Mouse (Mus musculus): ENCODE measurements around the gene Hba-x.
"Not testable (repeated sequence)": the region's sequence is repeated elsewhere in the genome, so short reads cannot be mapped to it uniquely, and the experiment has no call there.

Hba-x gene

DNA sequence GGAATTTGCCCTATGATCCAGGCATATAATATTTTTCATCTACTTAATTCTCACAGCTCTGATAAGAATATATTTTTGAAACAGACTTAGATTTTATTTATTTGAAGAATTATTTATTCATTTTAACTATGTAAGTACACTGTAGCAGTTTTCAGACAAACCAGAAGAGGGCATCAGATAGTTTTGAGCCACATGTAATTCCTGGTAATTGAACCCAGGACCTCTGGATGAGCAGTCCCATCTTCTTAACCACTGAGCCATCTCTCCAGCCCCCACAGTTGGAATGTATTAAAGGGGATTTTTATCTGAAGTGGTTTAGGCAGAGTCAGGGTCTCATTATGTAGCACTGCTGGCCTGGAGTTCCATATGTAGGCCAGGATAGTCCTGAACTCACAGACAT lies 9.7 kb downstream of the Hba-x start:
- DNase-seq (ENCODE audit: low read depth, low spot score), result not testable (repeated sequence)

DNA sequence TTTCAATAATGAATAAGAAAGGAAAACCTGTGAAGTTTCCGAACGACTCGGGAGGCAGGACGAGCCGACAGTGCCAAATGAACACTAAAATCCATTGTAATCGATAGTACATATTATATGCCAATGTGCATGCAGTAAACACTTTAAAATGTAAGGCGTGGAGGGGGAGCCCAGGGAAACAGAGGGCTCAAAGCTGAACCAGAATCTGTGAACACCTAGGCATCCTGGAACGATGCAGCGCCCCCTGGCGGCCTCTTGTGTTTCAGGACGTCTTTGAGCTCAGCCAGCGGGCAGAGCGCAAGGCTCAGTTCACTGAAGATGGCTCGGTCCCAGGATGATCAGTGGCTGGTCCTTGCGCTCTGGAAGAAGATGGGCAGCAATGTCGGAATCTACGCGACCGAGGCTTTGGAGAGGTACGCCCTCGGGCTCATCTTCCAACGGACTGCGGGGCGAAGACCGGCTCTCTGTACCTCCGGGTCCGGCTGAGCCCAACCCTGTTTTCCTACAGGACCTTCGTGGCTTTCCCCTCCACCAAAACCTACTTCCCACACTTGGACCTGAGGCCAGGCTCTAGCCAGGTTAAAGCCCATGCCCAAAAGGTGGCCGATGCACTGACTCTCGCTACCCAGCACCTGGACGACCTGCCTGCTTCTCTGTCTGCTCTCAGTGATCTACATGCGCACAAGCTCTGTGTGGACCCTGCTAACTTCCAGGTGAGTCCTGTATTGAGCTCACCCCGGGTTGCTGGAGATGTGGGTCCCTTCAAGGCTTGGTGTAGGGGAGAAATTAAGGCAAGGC lies 10.7 kb downstream of the Hba-x start, which contains the start of gene Hbq1b:
Hbq1b (plus strand) TSS at position 271 of the 798 bp plus-strand sequence.
- DNase-seq (ENCODE audit: low read depth, low spot score), result peak; percentile 65

DNA sequence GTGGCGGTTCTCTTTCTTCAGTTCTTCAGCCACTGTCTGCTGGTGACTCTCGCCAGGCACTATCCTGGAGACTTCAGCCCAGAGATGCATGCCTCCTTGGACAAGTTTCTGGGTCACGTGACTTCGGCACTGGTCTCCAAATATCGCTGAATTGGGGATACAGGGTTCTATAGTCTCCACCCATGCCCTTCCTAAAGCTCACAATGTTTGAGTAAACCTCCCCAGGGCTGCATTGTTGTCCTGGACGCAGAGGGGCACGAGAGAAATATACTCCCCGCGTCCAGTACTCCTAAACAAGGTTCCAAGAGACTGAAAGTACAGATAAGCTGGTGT lies 11.3 kb downstream of the Hba-x start:
- DNase-seq (ENCODE audit: low read depth, low spot score), result no peak

DNA sequence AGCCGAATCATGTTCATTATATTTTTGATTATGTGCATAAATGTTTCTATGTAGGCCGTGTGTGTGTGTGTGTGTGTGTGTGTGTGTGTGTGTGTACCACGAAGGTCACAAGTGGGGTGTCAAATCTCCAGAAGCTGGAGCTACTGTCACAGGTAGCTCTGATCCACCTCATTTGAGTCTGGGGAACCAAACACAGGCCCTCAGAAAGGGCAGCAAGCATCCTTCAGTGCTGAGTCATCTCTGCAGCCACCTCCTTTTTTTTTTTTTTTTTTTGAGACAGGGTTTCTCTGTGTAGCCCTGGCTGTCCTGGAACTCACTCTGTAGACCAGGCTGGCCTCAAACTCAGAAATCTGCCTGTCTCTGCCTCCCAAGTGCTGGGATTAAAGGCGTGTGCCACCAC lies 16.6 kb downstream of the Hba-x start:
- DNase-seq (ENCODE audit: low read depth, low spot score), result not testable (repeated sequence)

DNA sequence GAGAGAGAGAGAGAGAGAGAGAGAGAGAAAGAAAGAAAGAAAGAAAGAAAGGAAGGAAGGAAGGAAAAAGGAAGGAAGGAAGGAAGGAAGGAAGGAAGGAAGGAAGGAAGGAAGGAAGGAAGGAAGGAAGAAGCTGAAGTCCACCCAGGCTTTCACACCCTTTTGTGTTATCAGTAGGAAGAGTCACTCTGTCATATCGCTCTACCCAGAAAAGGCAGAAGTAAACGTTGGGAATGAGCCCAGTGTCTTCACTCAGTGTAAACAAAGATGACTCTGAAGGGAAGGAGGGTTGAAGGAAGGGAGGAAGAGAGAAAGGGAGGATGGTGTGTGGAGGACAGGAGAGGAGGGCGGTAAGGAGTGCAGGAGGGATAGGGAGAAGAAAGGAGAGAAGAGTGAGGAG lies 17.3 kb downstream of the Hba-x start:
- not testable (repeated sequence) for DNase-seq (ENCODE audit: low read depth, low spot score)

DNA sequence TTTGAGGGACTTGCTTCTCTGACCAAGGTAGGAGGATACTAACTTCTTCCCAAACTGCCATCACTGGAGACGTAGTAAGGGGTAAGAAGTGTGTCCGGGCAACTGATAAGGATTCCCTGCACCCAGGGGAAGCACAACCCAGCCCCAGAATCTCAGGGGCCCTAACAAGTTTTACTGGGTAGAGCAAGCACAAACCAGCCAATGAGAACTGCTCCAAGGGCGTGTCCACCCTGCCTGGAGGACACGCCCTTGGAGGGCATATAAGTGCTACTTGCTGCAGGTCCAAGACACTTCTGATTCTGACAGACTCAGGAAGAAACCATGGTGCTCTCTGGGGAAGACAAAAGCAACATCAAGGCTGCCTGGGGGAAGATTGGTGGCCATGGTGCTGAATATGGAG lies 20.0 kb downstream of the Hba-x start, which contains the start of gene Hba-a2:
Hba-a2 (plus strand) TSS at position 287 of the 400 bp plus-strand sequence.
- not testable (repeated sequence) for DNase-seq (ENCODE audit: low read depth, low spot score)

DNA sequence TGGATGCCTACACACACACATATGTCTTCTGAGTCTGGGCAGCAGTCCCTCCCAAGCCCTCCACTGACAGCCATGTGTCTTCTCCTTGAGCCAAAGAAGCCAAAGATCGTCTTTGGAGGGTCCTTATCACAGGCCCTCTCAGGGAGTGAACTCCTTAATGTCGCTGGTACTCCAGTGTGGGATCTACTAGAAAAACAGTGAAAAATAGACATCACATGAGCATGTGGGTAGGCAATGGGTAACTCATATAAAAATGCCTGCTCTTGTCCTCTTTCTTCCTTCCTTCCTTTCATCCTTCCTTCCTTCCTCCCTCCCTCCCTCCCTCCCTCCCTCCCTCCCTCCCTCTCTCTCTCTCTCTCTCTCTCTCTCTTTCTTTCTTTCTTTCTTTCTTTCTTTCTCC lies 21.2 kb downstream of the Hba-x start:
- DNase-seq (ENCODE audit: low read depth, low spot score), result not testable (repeated sequence)

DNA sequence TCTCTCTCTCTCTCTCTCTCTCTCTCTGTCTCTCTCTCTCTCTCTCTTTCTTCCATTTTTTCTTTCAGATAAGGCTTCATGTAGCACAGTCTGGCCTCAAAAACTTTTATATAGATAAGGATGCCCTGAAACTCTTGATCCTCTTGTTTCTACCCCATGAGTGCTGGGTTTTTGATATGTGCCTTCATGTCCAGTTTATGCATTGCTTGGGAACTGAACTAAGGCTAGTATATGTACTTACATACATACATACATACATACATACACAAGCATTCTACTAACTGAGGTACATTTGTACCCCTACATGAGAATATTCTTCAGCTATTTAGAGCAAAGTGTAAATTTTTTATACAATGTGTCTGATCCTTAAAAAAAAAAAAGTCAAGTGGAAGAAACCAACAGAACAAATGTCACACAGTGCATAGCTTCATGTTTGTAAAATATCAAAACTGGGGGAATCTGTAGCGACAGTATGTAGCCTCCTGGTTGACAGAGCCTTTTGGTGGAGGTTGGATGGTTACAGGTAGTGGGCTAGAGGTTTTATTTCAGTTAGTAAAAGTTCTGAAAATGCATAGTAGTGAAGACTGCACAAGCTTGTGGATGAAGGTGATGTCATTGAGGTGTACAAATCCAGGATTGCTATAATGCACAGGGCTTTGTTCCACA lies 21.8 kb downstream of the Hba-x start:
- no peak for DNase-seq (ENCODE audit: low read depth, low spot score)

DNA sequence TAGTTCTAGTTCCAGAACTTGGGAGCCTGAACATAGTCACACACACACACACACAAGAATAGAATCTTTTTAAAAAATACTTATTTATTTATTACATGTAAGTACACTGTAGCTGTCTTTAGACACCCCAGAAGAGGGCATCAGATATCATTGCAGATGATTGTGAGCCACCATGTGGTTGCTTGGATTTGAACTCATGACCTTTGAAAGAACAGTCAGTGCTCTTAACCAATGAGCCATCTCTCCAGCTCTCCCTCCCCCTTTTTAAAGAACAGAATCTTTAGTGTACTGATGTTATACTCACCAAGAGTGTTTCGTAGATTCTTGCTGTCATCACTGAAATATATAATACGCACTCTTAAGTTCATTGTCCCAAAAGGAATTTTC lies 22.3 kb downstream of the Hba-x start:
- DNase-seq (ENCODE audit: low read depth, low spot score), result no peak

DNA sequence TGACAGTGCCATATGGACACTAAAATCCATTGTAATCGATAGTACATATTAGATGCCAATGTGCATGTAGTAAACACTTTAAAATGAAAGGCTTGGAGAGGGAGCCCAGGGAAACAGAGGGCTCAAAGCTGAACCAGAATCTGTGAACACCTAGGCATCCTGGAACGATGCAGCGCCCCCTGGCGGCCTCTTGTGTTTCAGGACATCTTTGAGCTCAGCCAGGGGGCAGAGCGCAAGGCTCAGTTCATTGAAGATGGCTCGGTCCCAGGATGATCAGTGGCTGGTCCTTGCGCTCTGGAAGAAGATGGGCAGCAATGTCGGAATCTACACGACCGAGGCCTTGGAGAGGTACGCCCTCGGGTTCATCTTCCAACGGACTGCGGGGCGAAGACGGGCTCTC lies 23.7 kb downstream of the Hba-x start, which contains the start of gene Hbq1a:
Hbq1a (plus strand) TSS at position 205 of the 400 bp plus-strand sequence.
- peak; percentile 53 for DNase-seq (ENCODE audit: low read depth, low spot score)

DNA sequence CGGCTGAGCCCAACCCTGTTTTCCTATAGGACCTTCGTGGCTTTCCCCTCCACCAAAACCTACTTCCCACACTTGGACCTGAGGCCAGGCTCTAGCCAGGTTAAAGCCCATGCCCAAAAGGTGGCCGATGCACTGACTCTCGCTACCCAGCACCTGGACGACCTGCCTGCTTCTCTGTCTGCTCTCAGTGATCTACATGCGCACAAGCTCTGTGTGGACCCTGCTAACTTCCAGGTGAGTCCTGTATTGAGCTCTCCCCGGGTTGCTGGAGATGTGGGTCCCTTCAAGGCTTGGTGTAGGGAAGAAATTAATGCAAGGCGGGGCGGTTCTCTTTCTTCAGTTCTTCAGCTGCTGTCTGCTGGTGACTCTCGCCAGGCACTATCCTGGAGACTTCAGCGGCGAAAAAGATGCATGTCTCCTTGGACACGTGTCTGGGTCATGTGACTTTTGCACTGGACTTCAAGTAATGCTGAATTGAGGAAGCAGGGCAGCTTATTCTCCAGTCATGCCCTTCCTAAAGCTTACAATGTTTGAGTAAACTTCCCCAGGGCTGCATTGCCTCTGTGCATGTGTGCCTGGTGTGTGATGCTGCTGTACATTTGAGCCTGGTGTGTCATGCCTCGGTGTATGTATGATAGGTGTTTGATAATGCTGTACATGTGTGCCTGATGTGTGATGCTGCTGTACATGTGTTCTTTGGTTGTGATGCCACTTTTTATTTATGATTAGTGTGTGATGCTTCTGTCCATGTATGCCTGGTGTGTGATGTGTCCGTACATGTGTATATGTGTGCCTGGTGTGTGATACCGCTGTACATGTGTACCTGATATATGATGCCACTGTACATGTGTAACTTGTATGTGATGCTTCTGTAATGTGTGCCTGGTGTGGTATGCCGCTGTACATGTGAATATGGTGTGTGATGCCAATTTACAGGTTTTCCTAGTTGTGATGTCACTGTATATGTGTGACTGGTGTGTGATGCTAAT lies 24.4 kb downstream of the Hba-x start:
- peak; percentile 32 for DNase-seq (ENCODE audit: low read depth, low spot score)

DNA sequence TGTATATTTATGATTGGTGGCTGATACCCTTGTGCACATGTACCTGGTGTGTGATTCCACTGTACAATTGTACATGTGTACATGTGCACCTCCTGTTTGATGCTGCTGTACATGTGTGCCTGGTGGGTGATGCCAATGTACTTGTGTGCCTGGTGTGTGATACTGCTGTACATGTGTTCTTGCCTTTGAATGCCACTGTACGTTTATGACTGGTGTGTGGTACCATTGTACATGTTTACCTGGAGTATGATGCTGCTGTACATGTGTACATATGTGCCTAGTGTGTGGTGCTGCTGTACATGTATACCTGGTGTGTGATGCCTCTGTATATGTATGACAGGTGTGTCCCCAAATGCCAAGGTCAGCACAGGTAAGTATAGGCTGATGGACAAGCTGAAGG lies 25.3 kb downstream of the Hba-x start:
- no peak for DNase-seq (ENCODE audit: low read depth, low spot score)

DNA sequence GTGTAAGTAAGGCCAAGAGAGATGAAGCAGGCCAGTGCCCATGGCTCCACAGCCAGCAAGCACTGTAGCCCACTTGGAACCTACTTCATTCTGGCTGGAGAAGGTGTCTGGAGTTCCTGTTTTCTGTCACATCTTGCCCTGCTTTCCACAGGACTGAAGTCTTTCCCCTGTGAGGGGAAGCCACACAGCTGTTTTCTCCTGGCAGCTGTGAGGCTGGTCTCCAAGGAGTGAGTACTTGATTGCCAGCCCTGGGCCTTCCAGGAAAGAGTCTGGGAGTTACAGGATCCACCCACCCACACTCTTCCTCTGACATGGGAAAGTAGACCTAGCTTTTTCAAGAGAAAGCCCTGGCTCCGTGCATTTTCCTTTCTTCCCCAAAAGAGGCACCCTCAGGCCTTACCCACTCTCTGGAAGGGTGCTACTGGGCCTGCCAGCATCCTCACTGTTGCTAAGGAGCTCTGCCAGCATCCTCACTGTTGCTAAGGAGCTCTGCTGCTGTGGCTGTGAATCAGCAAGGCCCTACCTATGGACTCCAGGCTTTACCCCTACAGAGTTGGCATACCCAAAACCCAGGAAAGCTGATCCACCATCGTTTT lies 26.7 kb downstream of the Hba-x start:
- DNase-seq (ENCODE audit: low read depth, low spot score), result peak; percentile 94

DNA sequence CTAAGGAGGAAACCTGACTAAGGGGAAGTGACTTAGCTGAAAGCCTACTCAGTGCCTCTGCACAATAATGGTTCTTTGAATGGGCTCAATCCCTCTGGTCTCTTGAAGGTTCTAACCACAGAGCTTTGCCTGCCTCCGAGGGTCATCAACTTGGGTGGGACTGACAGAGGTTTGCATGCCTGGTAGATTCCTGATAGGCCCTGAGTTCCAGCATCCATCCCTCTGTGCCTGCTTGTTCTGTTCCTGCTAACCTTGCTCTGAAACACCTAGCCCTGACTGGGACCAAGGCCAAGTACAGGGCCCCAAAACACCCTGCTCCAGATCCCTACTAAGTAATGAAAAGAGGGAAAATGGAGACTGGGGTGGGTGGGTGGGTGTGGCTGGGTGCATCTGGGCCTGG lies 27.3 kb downstream of the Hba-x start:
- no peak for DNase-seq (ENCODE audit: low read depth, low spot score)

DNA sequence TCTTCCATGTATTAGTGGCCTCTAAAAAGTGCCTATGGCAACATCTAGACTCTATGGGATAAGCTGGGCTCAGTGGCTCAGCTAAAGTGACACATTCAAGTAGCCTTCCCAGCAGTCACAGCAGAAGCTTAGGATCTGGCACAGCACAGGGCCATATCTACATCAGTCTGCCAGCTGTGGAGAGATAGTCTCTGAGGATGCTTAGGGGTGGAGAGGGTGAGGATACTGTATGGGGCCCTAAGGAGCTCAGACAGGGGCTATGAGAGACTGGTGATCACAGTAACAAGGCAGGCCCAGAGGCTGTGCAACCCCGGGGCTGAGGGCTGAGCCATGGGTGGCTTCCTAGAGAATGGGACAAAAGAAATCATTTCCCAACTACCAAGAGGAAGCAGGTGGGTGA lies 30.8 kb downstream of the Hba-x start:
- DNase-seq (ENCODE audit: low read depth, low spot score), result no peak

DNA sequence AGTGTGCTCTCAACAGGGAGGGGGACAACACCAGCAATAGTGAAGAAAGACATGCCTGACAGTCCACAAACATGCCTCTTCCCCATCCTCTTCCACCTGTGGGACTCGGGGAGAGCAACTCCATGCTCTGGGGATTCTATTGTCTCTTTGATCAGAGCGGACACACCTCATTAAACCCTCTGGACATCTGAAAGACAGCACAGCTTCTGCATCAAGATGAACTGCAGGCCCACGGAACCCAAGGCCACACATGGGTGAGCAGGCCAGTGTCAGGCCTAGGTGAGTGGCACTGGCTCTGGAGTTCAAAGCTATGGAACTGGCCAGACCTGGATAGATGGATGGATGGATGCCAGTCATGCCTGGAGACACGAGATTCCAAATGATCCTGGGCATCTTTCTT lies 33.2 kb downstream of the Hba-x start:
- no peak for DNase-seq (ENCODE audit: low read depth, low spot score)

DNA sequence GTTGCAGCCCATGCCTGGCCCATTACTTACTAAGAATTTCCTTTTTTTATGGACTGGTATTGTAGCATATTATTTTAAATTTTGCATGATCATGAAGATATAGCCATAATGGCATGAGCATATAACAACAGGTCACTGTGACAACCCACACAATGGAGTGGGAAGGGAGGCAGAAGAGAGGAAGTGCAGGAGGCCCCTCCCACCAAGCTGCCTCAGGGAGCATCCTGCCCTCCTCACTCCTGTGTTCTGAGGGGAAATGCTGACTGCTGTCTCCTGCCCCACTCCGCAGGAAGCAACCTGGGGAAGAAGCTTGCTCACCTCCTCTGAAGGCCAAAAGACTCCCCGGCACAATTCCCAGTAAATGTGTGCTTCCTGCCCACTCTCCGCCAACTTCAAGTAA lies 33.7 kb downstream of the Hba-x start:
- no peak for DNase-seq (ENCODE audit: low read depth, low spot score)

DNA sequence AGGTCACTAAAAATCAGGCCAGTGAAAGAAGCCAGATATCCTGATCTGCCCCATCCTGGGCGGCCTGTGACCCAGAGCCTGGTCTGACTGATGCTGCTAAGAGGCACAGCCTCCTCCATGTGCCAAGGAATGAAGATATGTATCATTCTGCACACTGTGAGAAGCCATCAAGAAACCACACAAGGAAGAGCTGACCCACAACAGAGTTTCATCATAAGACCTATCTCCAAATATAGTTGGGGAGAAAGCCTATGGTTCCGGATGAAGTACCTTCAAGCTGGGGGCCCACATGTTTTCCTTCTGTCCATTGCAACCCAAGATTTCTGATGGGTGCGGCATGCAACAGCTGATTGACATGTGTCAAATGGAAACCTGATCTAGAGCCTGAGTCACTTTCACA lies 39.8 kb downstream of the Hba-x start:
- DNase-seq (ENCODE audit: low read depth, low spot score), result no peak

DNA sequence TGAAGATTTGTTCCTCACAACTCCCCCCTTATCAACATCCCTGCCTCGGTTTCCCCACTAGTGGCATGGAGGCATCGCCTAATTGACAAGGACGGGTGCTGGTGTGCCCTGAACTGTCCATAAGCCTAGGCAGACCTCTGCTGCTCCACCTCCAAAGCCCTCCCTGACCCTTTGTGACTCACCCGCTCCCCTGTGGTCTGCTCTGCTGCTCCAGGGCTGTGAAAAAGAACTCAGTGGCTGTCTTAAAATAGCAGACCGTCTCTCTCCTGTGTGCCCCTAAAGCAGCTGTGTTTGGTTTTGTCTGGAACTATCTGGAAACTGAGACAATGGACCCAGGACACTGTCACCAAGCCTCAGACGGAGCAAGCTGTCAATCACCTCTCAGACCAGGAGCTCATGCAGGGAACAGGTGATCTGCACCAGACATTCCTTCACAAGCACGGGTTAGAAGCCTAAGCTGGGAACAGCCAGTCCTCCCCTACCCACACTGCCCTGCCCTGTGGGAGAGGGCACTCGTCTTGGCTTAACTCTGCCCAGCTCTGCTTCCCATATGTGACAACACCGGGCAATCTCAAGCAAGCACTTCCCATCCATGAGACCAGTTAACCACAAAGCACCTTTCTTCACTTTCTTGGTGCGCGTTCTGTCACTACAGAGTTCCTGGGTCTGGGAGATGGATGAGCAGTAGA lies 44.5 kb downstream of the Hba-x start:
- no peak for DNase-seq (ENCODE audit: low read depth, low spot score)

DNA sequence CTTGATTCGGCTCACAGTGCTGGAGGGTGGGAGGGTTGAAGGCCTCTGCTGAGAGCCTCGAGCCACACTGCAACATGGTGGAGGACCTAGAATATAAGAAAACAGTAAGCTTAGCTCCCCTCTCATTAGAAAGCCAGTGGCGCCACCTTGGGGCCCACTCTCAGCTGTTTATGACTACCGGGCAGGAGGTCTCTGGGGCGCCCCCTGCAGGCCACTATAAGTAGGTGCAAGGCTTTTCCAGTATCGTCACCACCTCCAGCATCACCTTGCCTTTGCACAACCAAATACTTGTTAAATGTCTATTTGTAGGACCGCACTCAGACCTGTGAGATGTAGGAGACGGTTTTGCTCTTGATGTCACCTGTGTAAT lies 45.0 kb downstream of the Hba-x start:
- DNase-seq (ENCODE audit: low read depth, low spot score), result peak; percentile 78

DNA sequence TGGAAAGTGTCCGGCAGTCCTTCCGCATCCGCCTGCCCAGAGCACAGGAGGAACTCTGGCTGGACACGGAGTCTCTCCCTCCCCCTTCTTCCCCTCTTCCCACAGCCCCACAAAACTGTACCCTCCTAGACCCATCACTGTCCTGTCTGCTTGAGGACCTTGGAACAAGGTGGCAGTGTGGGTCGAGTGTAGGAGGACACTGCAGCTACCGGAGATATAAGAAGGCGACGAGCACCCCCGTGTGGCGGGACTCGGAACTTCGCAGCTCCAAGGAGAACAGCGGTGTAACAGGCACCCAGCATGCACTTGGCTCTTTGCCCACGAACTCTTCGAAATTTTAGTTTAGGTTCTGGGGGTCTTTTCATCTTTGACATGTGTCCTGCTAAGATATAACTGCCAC lies 48.4 kb downstream of the Hba-x start:
- DNase-seq (ENCODE audit: low read depth, low spot score), result peak; percentile 86
